Mouse (Mus musculus): ENCODE measurements around the gene Gm8082. TPM values are rescaled to one million over a fixed set of nuclear protein-coding genes. Genes with fewer than 3 reads are reported as not detected.
"Not testable (repeated sequence)": the region's sequence is repeated elsewhere in the genome, so short reads cannot be mapped to it uniquely, and the experiment has no call there.

The Gm8082 gene
- total RNA-seq (2021): not detected
- long read RNA-seq, experiment 1: 0 reads
- long read RNA-seq, experiment 2: 0 reads

GRCm38 (mm10) chr14:42993524-42993923 is at the start of gene Gm8082:
TSS of gene Gm8082 (minus strand) at chr14:42993624.
- not testable (repeated sequence) for DNase-seq

DNA sequence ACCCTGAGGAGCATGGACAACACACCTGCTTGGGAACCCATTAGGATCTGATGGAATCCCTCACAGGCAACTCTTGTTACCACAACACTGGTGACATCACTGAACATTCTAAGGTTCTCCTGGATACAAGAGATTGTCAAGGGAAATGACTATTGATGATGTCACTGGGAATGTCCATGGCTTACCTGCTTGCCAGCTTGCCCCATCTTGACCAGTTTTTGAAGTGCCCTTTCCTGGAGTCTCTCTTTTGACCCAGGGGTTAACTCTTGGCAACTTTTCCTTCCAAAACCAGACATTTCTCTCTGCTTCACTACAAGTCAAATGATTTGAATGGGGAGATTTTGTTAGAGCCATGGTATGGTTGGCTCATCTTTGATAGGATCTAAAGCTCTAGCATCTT is 22.1 kb upstream of the Gm8082 start, which contains the start of gene Gm10376:
Gm10376 (minus strand) TSS at position 101 of the 400 bp plus-strand sequence.
- DNase-seq: not testable (repeated sequence)

Other genes starting within 250 kb of the Gm8082 start
- gene Gm3015, start 224.8 kb downstream of the Gm8082 start, total RNA-seq (2021): not detected
- not detected for gene Gm10377, start 195.6 kb downstream of the Gm8082 start, total RNA-seq (2021)
- not detected for gene Gm21977, start 140.1 kb downstream of the Gm8082 start, total RNA-seq (2021)
- gene Gm10376, start 22.0 kb upstream of the Gm8082 start, total RNA-seq (2021): not detected
- not detected for gene Gm8094, start 83.0 kb upstream of the Gm8082 start, total RNA-seq (2021)
- not detected for gene Gm8104, start 107.0 kb upstream of the Gm8082 start, total RNA-seq (2021)
- not detected for gene Gm7233, start 186.2 kb upstream of the Gm8082 start, total RNA-seq (2021)
- not detected for gene Gm8122, start 241.7 kb upstream of the Gm8082 start, total RNA-seq (2021)

Measured in heart, adult 18-20 months (tissue).